Mouse (Mus musculus) forebrain, embryonic 10.5 days (tissue): ENCODE data around the gene Spag9. TPM values are rescaled to one million over a fixed set of nuclear protein-coding genes. Genes with fewer than 3 reads are reported as not detected.

Source experiments
- DNase-seq: peaks from one replicate; pipeline ENCODE4 v3.0.0-alpha.2; 2017; ENCODE audit warnings: low spot score; ENCODE audit errors: extremely low spot score
- H3K27ac ChIP-seq: fragments of 300-500 bp; sonication (generic); 2 replicates; pipeline ENCODE4 v1.5.1; 2016; ENCODE audit warnings: mild to moderate bottlenecking
- H3K27me3 ChIP-seq: fragments of 300-500 bp; sonication (generic); 2 replicates; pipeline ENCODE4 v1.6.1; 2016; ENCODE audit warnings: mild to moderate bottlenecking; ENCODE audit not compliant: poor library complexity, severe bottlenecking
- H3K36me3 ChIP-seq: fragments of 300-500 bp; sonication (generic); replicated peaks from 2 replicates; pipeline ENCODE4 v1.6.1; 2016; ENCODE audit warnings: mild to moderate bottlenecking, moderate library complexity
- H3K4me1 ChIP-seq: fragments of 300-500 bp; sonication (generic); 2 replicates; pipeline ENCODE4 v1.6.1; 2016
- H3K4me3 ChIP-seq: fragments of 300-500 bp; sonication (generic); 2 replicates; pipeline ENCODE4 v1.5.1; 2016; ENCODE audit warnings: mild to moderate bottlenecking, moderate library complexity
- H3K9me3 ChIP-seq: fragments of 300-500 bp; sonication (generic); 2 replicates; pipeline ENCODE4 v1.6.1; 2016; ENCODE audit warnings: mild to moderate bottlenecking, moderate library complexity
- WGBS: fragments of 180-500 bp; shearing (Covaris S2); methylation state at CpG from one replicate; pipeline ENCODE4 v1.1.7; 2016; 5-methylcytosine and 5-hydroxymethylcytosine counted together
- polyA plus RNA-seq: library from polyadenylated mRNA; unstranded; fragments of >200 nt; fragmentation: Nextera tagmentation; extraction: Ambion mirVana; gene quantifications from 2 replicates; pipeline ENCODE4 v1.2.1, GENCODE M21; 2016

Spag9 gene
- polyA plus RNA-seq, 1 experiment from 2014 or later: 51.3 TPM

DNA sequence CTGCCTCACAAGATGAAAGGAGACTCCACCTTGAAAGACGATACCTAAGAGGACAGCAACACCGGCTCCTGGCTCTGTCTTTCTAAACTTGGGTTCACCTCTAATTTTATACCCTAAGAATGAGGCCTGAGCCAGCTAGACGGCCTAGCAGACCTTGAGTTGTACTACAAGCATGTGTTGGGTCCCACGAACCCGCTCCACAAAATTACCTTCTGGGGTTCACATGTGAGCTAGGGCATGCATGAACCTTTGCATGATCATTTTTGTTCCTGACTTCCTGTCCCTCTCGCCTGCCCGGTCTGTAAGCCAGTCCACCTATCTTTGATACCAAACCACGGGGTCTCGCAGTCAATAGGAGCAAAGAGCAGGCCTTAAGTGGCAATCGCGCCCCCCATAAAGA is 28.5 kb upstream of the Spag9 start:
- Histone ChIP-seq H3K4me3 (peak overlapping the region; percentile 67), H3K9me3 (no peaks in the 10 kb centered on the region), H3K27ac (peak overlapping the region; percentile 88), H3K27me3 (no peaks in the 10 kb centered on the region), H3K36me3 (peaks cover 39% of the 10 kb centered on the region), H3K4me1 (peaks cover 21% of the 10 kb centered on the region)
- 10% methylated on average over 11 of the region's 11 CpGs for WGBS
- DNase-seq: no peak

DNA sequence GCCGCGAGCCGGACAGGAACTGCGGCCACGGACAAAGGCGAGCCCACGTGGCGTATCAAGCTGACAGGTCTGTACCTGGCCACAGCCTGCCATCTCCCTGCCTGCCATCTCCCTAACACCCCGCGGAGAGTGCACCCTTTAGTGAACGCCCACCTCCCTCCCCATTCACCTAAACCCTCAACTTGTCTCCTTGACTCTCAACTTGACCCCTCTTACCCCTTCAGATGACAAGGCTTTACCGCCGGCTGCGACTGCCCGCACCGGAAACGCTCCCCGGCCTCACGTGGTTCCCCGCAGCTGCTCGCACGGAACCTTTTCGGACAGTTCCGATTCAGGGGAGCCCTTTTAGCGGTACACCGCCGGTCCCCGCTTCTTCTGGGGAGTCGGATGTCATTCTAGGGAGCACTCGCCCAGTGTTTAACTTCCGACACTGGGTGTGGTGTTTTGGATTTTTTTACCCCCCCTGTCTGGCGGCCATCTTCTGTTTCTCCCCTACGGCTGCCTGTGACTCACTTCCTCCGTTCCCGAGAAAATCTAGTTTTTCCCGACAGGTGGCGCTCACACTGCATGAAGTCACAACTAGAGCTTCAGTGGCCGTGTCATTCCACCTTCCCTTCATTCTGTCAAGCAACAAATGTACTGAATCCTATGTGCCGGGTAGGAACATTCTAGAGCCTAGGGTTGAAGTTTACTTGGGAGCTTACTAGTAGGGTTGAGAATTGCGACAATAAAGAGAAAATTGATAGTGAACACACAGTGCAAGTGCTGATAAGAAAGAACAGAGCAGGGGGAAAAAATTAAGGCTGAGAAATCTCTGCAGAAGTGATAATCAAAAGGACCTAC is 27.7 kb upstream of the Spag9 start, which contains the start of the genes Gm20390 and Nme1:
TSS of gene Gm20390 (minus strand) at position 289 of the 843 bp plus-strand sequence.
TSS of gene Nme1 (minus strand) at position 517 of the 843 bp plus-strand sequence.
- Histone ChIP-seq H3K9me3 (no peaks in the 10 kb centered on the region), H3K4me3 (peak within 1 kb of the TSS; percentile 67)

DNA sequence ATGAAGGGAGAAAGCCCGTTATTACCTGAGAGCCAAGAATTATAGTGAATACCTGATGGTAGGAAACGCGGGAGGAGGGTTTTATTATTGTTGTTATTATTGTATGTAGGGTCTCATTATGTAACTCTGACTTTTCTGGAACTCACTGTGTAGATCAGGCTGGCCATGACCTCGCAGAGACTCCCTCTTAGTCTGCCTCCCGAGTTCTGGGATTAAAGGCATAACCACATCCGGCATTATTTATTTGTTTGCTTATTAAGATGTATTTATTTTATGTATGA is 27.1 kb upstream of the Spag9 start:
- Histone ChIP-seq H3K27ac (peak overlapping the region; percentile 88), H3K27me3 (no peaks in the 10 kb centered on the region), H3K36me3 (peaks cover 25% of the 10 kb centered on the region), H3K4me3 (peak overlapping the region; percentile 67), H3K9me3 (no peaks in the 10 kb centered on the region), H3K4me1 (peaks cover 21% of the 10 kb centered on the region)
- WGBS: 54% methylated on average over 6 of the region's 6 CpGs
- no peak for DNase-seq

More for the DNA sequence above, 27.7 kb upstream of the Spag9 start, which contains the start of the genes Gm20390 and Nme1:
- DNase-seq: peak; percentile 96
- peaks cover 21% of the 10 kb centered on the region for H3K4me1 ChIP-seq
- WGBS: under 1% methylated on average over 40 of the region's 40 CpGs
- no peaks in the 10 kb centered on the region for H3K27me3 ChIP-seq
- H3K27ac ChIP-seq: peak within 1 kb of the TSS; percentile 88
- peaks cover 30% of the 10 kb centered on the region for H3K36me3 ChIP-seq

DNA sequence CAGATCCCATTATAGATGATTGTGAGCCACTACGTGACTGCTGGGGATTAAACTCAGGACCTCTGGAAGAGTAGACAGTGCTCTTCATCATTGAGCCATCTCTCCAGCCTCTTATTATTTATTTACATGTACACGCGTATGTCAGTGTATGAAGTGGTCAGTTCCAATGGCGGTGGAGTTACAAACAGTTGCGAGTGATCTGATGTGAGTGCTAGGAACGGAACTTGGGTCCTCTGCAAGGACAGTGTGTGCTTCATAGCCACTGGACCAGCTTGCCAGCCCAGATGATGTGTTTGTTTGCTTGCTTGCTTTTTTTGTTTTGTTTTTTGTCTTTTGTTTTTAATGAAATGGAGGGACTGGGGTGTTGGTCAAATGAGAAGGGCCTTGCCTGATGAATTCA is 26.7 kb upstream of the Spag9 start:
- DNase-seq: no peak
- Histone ChIP-seq H3K4me1 (peaks cover 21% of the 10 kb centered on the region), H3K9me3 (no peaks in the 10 kb centered on the region), H3K27ac (no peak overlapping the region; the same call in 1 of the 2 replicates), H3K4me3 (no peak overlapping the region), H3K27me3 (no peaks in the 10 kb centered on the region), H3K36me3 (peaks cover 21% of the 10 kb centered on the region)
- WGBS: 96% methylated on average over 6 of the region's 6 CpGs

DNA sequence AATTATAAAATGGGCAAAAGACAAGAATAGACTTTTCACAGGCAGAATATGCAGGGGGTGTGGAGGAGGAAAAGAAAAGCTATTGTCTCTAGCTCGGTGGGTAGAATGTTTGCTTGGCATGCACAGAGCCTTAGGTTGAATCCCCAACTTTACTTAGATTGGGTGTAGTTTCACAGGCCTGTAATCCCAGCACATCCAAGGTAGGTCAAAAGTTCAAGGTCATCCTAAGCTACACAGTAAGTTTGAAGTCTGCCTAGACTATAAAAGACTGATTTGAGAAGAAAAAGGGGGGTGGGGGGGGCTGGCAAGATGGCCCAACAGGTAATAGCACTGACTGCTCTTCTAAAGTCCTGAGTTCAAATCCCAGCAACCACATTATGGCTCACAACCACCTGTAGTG is 26.1 kb upstream of the Spag9 start:
- no peak overlapping the region for H3K27ac ChIP-seq
- H3K4me1 ChIP-seq: peaks cover 21% of the 10 kb centered on the region
- WGBS: 88% methylated on average over 1 of the region's 1 CpGs
- DNase-seq: no peak
- H3K27me3 ChIP-seq: no peaks in the 10 kb centered on the region
- no peak overlapping the region for H3K4me3 ChIP-seq
- peaks cover 15% of the 10 kb centered on the region for H3K36me3 ChIP-seq
- no peaks in the 10 kb centered on the region for H3K9me3 ChIP-seq

DNA sequence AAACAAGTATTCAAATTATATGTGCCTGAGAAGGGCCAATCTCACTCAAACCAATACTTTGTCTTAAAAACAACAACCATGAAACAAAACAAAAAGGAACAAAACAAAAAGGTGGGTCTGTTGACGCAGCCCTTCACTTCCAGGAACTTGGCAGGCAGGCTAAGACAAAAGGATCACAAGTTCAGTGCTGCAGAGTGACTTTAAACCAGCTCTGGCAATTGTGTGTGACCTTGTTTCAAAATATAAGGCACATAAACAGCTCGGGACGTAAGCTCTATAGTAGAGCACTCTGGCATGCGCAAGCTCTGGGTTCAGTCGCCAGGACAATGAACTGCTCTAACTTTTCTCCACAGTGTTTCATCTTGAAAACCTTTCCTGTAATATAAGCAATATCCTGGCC is 22.9 kb upstream of the Spag9 start:
- no peak for DNase-seq
- peaks cover 9% of the 10 kb centered on the region for H3K4me1 ChIP-seq
- no peaks in the 10 kb centered on the region for H3K36me3 ChIP-seq
- H3K27me3 ChIP-seq: no peaks in the 10 kb centered on the region
- no peak overlapping the region for H3K27ac ChIP-seq
- WGBS: 93% methylated on average over 5 of the region's 5 CpGs
- no peaks in the 10 kb centered on the region for H3K9me3 ChIP-seq
- H3K4me3 ChIP-seq: no peak overlapping the region

DNA sequence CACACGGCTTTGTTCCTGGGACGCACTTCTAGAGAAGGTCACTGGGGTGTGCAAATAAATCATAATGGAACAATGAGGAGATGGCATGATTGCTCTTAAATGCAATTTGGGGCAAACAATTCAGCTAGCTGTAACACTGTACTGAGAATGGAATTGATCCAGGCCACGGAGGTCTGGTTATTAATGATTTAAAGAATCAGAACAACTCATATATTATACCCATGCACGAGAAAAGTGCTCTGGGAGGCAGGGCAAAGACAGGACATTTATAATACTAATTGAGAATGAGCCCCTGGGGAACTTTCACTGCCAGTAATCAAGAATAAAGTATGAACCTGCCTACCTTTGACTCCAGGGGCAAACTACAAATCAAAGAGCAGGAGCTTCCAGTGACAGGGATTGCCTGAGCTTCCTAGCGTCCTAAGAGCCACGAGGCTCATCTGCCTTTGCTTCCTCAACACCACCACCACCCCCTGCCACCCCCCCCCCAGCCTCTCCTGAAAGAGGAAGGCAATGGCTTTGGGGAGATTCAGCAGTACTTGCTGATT is 16.3 kb upstream of the Spag9 start:
- no peak overlapping the region for H3K27ac ChIP-seq
- 68% methylated on average over 6 of the region's 6 CpGs for WGBS
- no peaks in the 10 kb centered on the region for H3K27me3 ChIP-seq
- no peaks in the 10 kb centered on the region for H3K36me3 ChIP-seq
- no peaks in the 10 kb centered on the region for H3K9me3 ChIP-seq
- no peak for DNase-seq
- no peaks in the 10 kb centered on the region for H3K4me1 ChIP-seq
- H3K4me3 ChIP-seq: no peak overlapping the region

DNA sequence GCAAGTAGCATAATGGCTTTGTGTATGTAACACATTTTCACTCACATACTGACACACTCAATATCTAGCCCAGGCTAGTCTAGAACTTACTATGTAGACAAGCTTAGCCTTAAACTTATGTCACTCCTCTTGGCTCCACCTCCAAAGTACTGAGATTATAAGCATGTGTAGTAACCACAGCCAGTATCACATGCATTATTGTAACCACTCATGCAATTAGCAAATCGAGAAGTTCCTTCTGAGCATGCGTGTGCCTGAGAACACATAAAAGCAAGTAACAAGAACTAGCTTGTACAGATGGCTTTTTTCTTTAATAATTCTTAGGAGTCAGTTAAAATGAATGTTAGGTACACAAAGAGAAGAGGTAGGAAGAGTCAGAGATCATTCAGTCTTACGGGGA is 11.3 kb upstream of the Spag9 start:
- 91% methylated on average over 3 of the region's 3 CpGs for WGBS
- DNase-seq: no peak

DNA sequence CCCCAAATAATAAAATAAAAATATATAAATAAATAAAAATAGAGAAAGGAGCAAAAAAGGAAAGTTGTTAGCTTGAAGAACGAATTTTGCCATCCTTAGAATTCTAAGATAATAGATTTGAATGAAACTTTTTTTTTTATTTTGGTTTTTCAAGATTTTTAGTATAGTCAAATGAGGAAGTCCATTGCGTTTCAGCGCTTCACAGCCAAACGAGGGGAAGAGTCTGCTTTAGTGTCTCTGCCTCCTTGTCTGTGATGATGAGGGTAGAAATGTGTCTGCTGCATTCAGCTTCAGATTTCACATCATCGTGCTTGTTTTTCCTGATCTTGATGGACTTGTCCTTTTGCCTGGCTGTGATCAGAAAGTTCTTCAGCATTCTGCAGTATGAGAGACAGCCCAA is 10.6 kb upstream of the Spag9 start:
- Histone ChIP-seq H3K36me3 (no peaks in the 10 kb centered on the region), H3K27ac (no peak overlapping the region), H3K4me3 (no peak overlapping the region), H3K9me3 (no peaks in the 10 kb centered on the region), H3K27me3 (no peaks in the 10 kb centered on the region), H3K4me1 (no peaks in the 10 kb centered on the region)
- 89% methylated on average over 5 of the region's 5 CpGs for WGBS
- no peak for DNase-seq

More for the DNA sequence above, 11.3 kb upstream of the Spag9 start:
- Histone ChIP-seq H3K4me1 (no peaks in the 10 kb centered on the region), H3K27me3 (no peaks in the 10 kb centered on the region), H3K4me3 (no peak overlapping the region), H3K36me3 (no peaks in the 10 kb centered on the region), H3K27ac (no peak overlapping the region), H3K9me3 (no peaks in the 10 kb centered on the region)

DNA sequence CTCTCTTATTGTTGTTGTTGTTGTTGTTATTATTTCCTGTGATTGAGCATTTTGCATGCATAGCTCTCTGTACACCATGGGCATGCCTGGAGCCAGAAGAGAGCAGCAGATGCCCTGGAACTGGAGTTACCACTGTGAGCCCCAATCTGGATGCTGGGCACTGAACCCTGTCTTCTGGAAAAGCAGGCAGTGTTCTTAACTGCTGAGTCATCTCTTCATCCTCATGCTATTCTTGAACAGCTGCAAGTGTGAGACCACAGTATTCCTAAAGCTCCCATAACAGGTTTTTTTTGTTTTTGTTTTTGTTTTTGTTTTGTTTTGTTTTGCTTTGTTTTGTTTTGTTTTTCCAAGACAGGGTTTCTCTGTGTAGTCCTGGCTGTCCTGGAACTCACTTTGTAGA is 9.6 kb upstream of the Spag9 start:
- H3K4me1 ChIP-seq: no peaks in the 10 kb centered on the region
- H3K36me3 ChIP-seq: no peaks in the 10 kb centered on the region
- no peak overlapping the region for H3K27ac ChIP-seq
- no peak overlapping the region for H3K4me3 ChIP-seq
- no peak for DNase-seq
- no peaks in the 10 kb centered on the region for H3K9me3 ChIP-seq
- H3K27me3 ChIP-seq: no peaks in the 10 kb centered on the region

DNA sequence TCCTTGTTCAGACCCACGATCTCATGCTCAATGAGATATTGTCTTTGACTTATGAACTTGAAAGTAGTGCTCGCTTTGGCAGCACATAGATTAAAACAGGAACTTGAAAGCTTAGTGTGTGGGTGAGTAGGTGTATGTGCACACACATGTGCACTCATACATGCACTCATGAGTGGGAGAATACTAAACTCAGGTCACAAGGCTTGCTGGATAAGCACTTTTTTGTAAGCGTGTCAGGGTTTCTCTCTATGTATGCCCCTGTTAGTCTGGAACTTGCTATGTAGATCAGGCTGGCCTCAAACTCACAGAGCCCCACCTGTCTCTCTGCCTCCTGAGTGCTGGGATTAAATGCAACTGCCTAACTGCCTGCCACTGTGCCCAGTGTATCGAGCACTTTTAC is 8.9 kb upstream of the Spag9 start:
- no peak overlapping the region for H3K27ac ChIP-seq
- 84% methylated on average over 4 of the region's 4 CpGs for WGBS
- no peaks in the 10 kb centered on the region for H3K27me3 ChIP-seq
- no peak for DNase-seq
- no peaks in the 10 kb centered on the region for H3K4me1 ChIP-seq
- no peaks in the 10 kb centered on the region for H3K9me3 ChIP-seq
- no peak overlapping the region for H3K4me3 ChIP-seq
- H3K36me3 ChIP-seq: no peaks in the 10 kb centered on the region

DNA sequence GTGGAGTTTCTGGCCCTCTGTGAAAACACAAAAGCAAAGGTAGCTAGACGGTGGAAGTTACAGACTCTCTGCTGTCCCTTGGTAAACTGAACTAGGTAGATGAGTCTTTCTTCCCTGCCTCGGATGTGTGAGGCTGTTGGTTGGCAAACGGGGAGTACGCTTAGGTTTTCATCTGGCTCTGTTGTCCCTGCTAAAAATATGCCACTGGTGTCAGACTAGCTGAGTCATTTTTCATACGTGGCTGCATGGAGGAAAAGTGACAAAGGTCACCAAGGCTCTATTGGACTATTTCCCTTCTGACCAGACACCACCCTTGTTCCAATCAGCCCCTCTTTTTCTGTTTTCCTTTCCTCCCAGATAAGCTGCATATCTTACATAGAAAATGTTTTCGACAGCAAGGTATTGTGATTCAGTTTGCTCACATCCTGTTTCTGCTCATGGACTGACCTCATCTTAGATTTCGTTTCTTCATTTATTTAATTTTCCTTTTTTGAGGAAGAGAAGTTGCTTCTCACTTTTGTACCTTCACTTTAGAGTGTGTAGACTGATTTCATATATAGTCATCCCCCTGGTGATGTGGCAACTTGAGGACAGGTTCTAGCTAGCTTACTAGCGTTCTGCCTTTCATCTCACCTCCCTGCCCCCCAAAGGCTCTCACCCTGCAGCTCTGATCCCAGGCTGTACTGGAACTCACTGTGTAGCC is 8.1 kb upstream of the Spag9 start:
- 79% methylated on average over 8 of the region's 8 CpGs for WGBS

More for the DNA sequence above, 8.1 kb upstream of the Spag9 start:
- Histone ChIP-seq H3K4me1 (no peaks in the 10 kb centered on the region), H3K27me3 (no peaks in the 10 kb centered on the region), H3K4me3 (no peak overlapping the region), H3K9me3 (no peaks in the 10 kb centered on the region), H3K27ac (no peak overlapping the region), H3K36me3 (no peaks in the 10 kb centered on the region)
- no peak for DNase-seq
